Mouse (Mus musculus) olfactory bulb, adult 2 months (tissue): Measurements from ENCODE around the gene Bmpr1a. TPM values are rescaled to one million over a fixed set of nuclear protein-coding genes. Genes with fewer than 3 reads are reported as not detected.

Source experiments
- H3K27ac ChIP-seq: fragments of 200-500 bp; 2 replicates; pipeline ENCODE4 v1.5.1; 2012; ENCODE audit warnings: low read depth, low read length; ENCODE audit not compliant: insufficient read depth
- H3K4me1 ChIP-seq: fragments of 200-500 bp; 2 replicates; pipeline ENCODE4 v1.6.1; 2012; ENCODE audit warnings: low read length; ENCODE audit not compliant: control insufficient read depth, insufficient read depth
- H3K4me3 ChIP-seq: fragments of 200-500 bp; 2 replicates; pipeline ENCODE4 v1.5.1; 2012; ENCODE audit warnings: mild to moderate bottlenecking, low read depth, low read length, moderate library complexity; ENCODE audit not compliant: insufficient read depth
- CTCF ChIP-seq: fragments of 200-500 bp; IDR thresholded peaks from 2 replicates; pipeline ENCODE4 v1.5.1; 2012; ENCODE audit warnings: low read depth, mild to moderate bottlenecking, low read length, moderate library complexity; ENCODE audit not compliant: insufficient read depth
- POLR2A ChIP-seq: fragments of 200-500 bp; IDR thresholded peaks from 2 replicates; pipeline ENCODE4 v1.6.1; 2012; ENCODE audit warnings: mild to moderate bottlenecking, low read depth, low read length, moderate library complexity; ENCODE audit not compliant: insufficient read depth
- WGBS: fragments of 180-500 bp; shearing (Covaris S2); methylation state at CpG from one replicate; pipeline ENCODE4 v1.1.7; 2018; 5-methylcytosine and 5-hydroxymethylcytosine counted together
- polyA plus RNA-seq: library from polyadenylated mRNA; stranded (reverse); fragments of >200 nt; gene quantifications from 2 replicates; pipeline ENCODE4 v1.2.4, GENCODE M21; 2012; ENCODE audit warnings: low replicate concordance; ENCODE audit not compliant: missing spikeins, insufficient read depth, insufficient read length

The Bmpr1a gene
- polyA plus RNA-seq, result not detected in 2 replicates

- WGBS, result 7% methylated on average over 15 of the region's 15 CpGs
- no peak for TF ChIP-seq POLR2A
- H3K4me1 ChIP-seq, result peaks cover 8% of the 10 kb centered on the region
- H3K4me3 ChIP-seq, result peak within 1 kb of the TSS; percentile 99
- peak within 1 kb of the TSS; percentile 94 for H3K27ac ChIP-seq
Observed at GRCm38 (mm10) chr14:34503325-34503647, at the start of gene Bmpr1a. Bmpr1a (minus strand) TSS chr14:34503341.

GRCm38 (mm10) chr14:34552226-34552625 is 49.1 kb upstream of the Bmpr1a start:
- H3K4me1 ChIP-seq, result peaks cover 3% of the 10 kb centered on the region; the same call in 1 of the 2 replicates
- WGBS, result 97% methylated on average over 5 of the region's 5 CpGs
- no peak overlapping the region for H3K4me3 ChIP-seq
- no peak overlapping the region for H3K27ac ChIP-seq
- no peak for TF ChIP-seq CTCF
- no peak for TF ChIP-seq POLR2A

GRCm38 (mm10) chr14:34549004-34549671 is 46.0 kb upstream of the Bmpr1a start:
- Histone ChIP-seq H3K4me3 (peak overlapping the region; percentile 77), H3K4me1 (peaks cover 8% of the 10 kb centered on the region; the same call in 1 of the 2 replicates), H3K27ac (peak overlapping the region; percentile 73)
- WGBS, result under 1% methylated on average over 55 of the region's 55 CpGs
- TF ChIP-seq CTCF (peak; percentile 96), POLR2A (0 out of 2 replicates have a peak, but pooled peaks have one; percentile 34)

- Histone ChIP-seq H3K4me3 (peak overlapping the region; percentile 77), H3K4me1 (peaks cover 7% of the 10 kb centered on the region; the same call in 1 of the 2 replicates), H3K27ac (peak overlapping the region; percentile 73)
- WGBS, result 3% methylated on average over 27 of the region's 27 CpGs
- no peak for TF ChIP-seq CTCF
- TF ChIP-seq POLR2A, result no peak
Observed at GRCm38 (mm10) chr14:34548391-34549001, 45.4 kb upstream of the Bmpr1a start.

GRCm38 (mm10) chr14:34544545-34544944 is 41.4 kb upstream of the Bmpr1a start:
- 83% methylated on average over 2 of the region's 2 CpGs for WGBS
- peaks cover 18% of the 10 kb centered on the region for H3K4me1 ChIP-seq
- TF ChIP-seq CTCF (no peak), POLR2A (no peak)
- no peak overlapping the region for H3K4me3 ChIP-seq
- H3K27ac ChIP-seq, result no peak overlapping the region

- Histone ChIP-seq H3K27ac (no peak overlapping the region), H3K4me1 (peaks cover 18% of the 10 kb centered on the region), H3K4me3 (no peak overlapping the region)
- TF ChIP-seq CTCF (no peak), POLR2A (no peak)
- WGBS, result 90% methylated on average over 6 of the region's 6 CpGs
Observed at GRCm38 (mm10) chr14:34544001-34544400, 40.9 kb upstream of the Bmpr1a start.

GRCm38 (mm10) chr14:34543596-34543995 is 40.5 kb upstream of the Bmpr1a start:
- H3K4me3 ChIP-seq, result no peak overlapping the region
- 84% methylated on average over 6 of the region's 6 CpGs for WGBS
- TF ChIP-seq CTCF (no peak), POLR2A (no peak)
- no peak overlapping the region for H3K27ac ChIP-seq
- peaks cover 18% of the 10 kb centered on the region for H3K4me1 ChIP-seq

- no peak overlapping the region for H3K27ac ChIP-seq
- H3K4me3 ChIP-seq, result no peak overlapping the region
- H3K4me1 ChIP-seq, result peaks cover 18% of the 10 kb centered on the region
- WGBS, result 91% methylated on average over 5 of the region's 5 CpGs
- TF ChIP-seq POLR2A (no peak), CTCF (no peak)
Observed at GRCm38 (mm10) chr14:34541896-34542295, 38.8 kb upstream of the Bmpr1a start.

- Histone ChIP-seq H3K4me3 (no peak overlapping the region), H3K4me1 (peaks cover 17% of the 10 kb centered on the region), H3K27ac (no peak overlapping the region)
- 14% methylated on average over 15 of the region's 17 CpGs for WGBS
- TF ChIP-seq CTCF, result no peak
- no peak for TF ChIP-seq POLR2A
Observed at GRCm38 (mm10) chr14:34540685-34541162, 37.6 kb upstream of the Bmpr1a start.
